Mouse (Mus musculus) liver, adult 2 months (tissue): ENCODE results near the gene Nav2.

ENCODE experiments used
- CTCF ChIP-seq: fragments of 200-500 bp; IDR thresholded peaks from 2 replicates; pipeline ENCODE4 v1.5.1; 2011; ENCODE audit warnings: low read depth, low read length, control low read depth
- POLR2A ChIP-seq: fragments of 200-500 bp; IDR thresholded peaks from 2 replicates; pipeline ENCODE4 v1.6.1; 2011; ENCODE audit warnings: low read length, control low read depth; ENCODE audit not compliant: insufficient read depth; ENCODE audit errors: extremely low read depth

GRCm38 (mm10) chr7:49189364-49189763, 280.8 kb downstream of the Nav2 start:
- TF ChIP-seq CTCF (no peak), POLR2A (no peak)
